Mouse (Mus musculus) embryonic facial prominence, embryonic 15.5 days (tissue): ENCODE data around the gene Adk. TPM values are rescaled to one million over a fixed set of nuclear protein-coding genes. Genes with fewer than 3 reads are reported as not detected.
"Not testable (repeated sequence)": the region's sequence is repeated elsewhere in the genome, so short reads cannot be mapped to it uniquely, and the experiment has no call there.

Source experiments
- ATAC-seq: fragments of 200-750 bp; cut with Nextera tagmentation; 2 replicates; pipeline ENCODE4 v1.8.0; 2017; ENCODE audit warnings: low read depth, moderate TSS enrichment; ENCODE audit not compliant: insufficient number of reproducible peaks, low FRiP score, low TSS enrichment
- H3K27ac ChIP-seq: fragments of 300-500 bp; sonication (generic); replicated peaks from 2 replicates; pipeline ENCODE4 v1.5.1; 2015; ENCODE audit warnings: mild to moderate bottlenecking, inconsistent platforms
- H3K27me3 ChIP-seq: fragments of 300-500 bp; sonication (generic); 2 replicates; pipeline ENCODE4 v1.6.1; 2015; ENCODE audit warnings: inconsistent platforms
- H3K36me3 ChIP-seq: fragments of 300-500 bp; sonication (generic); 2 replicates; pipeline ENCODE4 v1.6.1; 2015; ENCODE audit warnings: mild to moderate bottlenecking, inconsistent platforms
- H3K4me1 ChIP-seq: fragments of 300-500 bp; sonication (generic); 2 replicates; pipeline ENCODE4 v1.6.1; 2015; ENCODE audit warnings: inconsistent platforms
- H3K4me2 ChIP-seq: fragments of 300-500 bp; sonication (generic); replicated peaks from 2 replicates; pipeline ENCODE4 v1.6.1; 2015; ENCODE audit warnings: mild to moderate bottlenecking, inconsistent platforms
- H3K4me3 ChIP-seq: fragments of 300-500 bp; sonication (generic); replicated peaks from 2 replicates; pipeline ENCODE4 v1.5.1; 2015; ENCODE audit warnings: mild to moderate bottlenecking, inconsistent platforms
- H3K9ac ChIP-seq: fragments of 300-500 bp; sonication (generic); 2 replicates; pipeline ENCODE4 v1.6.1; 2015; ENCODE audit warnings: inconsistent platforms
- H3K9me3 ChIP-seq: fragments of 300-500 bp; sonication (generic); replicated peaks from 2 replicates; pipeline ENCODE4 v1.6.1; 2016; ENCODE audit warnings: inconsistent platforms
- WGBS: fragments of 180-500 bp; shearing (Covaris S2); methylation state at CpG from one replicate; pipeline ENCODE4 v1.1.7; 2015; 5-methylcytosine and 5-hydroxymethylcytosine counted together
- polyA plus RNA-seq: library from polyadenylated mRNA; unstranded; fragments of >200 nt; fragmentation: Nextera tagmentation; extraction: Ambion mirVana; gene quantifications from 2 replicates; pipeline ENCODE4 v1.2.1, GENCODE M21; 2015

Adk gene
- polyA plus RNA-seq, 1 experiment from 2014 or later: 139 TPM

DNA sequence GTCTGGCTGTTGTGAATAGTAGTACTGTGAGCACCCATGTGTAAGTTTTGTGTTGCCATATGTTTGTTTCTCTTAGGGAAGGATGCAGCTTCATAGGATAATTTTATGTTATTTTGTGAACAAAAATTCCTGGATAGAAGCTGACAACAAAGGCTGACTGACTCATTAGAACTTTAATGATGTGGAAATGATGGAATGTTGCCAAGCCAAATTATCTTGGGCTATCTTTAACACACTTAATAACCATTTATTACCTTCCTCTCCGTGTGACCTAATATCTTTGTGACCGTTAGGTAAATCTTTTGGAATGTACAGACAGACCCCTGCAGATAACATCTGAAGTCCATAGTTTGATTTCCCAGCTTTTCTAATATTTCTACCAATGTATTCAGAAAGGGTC is 33.7 kb downstream of the Adk start:
- peaks cover 35% of the 10 kb centered on the region for H3K4me1 ChIP-seq
- H3K9ac ChIP-seq: no peak overlapping the region
- H3K4me2 ChIP-seq: no peak overlapping the region
- H3K36me3 ChIP-seq: no peaks in the 10 kb centered on the region
- no peaks in the 10 kb centered on the region for H3K9me3 ChIP-seq
- H3K27ac ChIP-seq: peak overlapping the region; percentile 95
- no peak for ATAC-seq
- 19% methylated on average over 2 of the region's 2 CpGs for WGBS
- H3K4me3 ChIP-seq: no peak overlapping the region
- H3K27me3 ChIP-seq: no peaks in the 10 kb centered on the region

DNA sequence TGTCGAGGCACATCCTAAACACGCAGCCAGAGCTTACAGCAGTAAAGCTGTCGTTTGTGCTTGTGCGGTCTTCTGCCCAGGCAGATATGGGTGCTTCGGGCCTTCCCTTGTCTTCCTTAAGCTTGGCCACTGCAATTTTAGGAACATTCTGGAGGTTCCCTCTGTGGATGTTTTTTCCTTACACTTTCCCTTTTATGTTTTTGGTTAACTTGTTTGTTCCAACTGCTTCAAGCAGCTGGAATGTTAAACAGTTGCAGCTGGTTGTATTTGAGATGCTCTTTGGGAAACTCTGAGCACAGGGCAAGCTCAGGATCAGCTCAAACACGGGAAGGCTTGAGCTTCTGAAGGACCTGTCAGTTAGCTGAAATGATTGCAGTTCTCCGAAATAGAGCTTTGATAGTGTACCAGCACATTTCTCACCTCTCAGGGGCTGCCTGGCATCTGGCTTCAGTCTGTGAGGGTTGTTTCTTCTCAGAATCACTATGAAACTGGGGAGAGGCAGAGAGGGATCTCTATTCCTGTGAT is 34.5 kb downstream of the Adk start:
- no peaks in the 10 kb centered on the region for H3K36me3 ChIP-seq
- peaks cover 35% of the 10 kb centered on the region for H3K4me1 ChIP-seq
- no peak overlapping the region for H3K9ac ChIP-seq
- no peaks in the 10 kb centered on the region for H3K9me3 ChIP-seq
- 0 out of 2 replicates have a peak overlapping the region, but pooled peaks have one; percentile 18 for H3K4me2 ChIP-seq
- peak overlapping the region; percentile 95 for H3K27ac ChIP-seq
- no peak overlapping the region for H3K4me3 ChIP-seq
- H3K27me3 ChIP-seq: no peaks in the 10 kb centered on the region
- ATAC-seq: peak; percentile 70; the same call in 1 of the 2 replicates
- 12% methylated on average over 7 of the region's 7 CpGs for WGBS

DNA sequence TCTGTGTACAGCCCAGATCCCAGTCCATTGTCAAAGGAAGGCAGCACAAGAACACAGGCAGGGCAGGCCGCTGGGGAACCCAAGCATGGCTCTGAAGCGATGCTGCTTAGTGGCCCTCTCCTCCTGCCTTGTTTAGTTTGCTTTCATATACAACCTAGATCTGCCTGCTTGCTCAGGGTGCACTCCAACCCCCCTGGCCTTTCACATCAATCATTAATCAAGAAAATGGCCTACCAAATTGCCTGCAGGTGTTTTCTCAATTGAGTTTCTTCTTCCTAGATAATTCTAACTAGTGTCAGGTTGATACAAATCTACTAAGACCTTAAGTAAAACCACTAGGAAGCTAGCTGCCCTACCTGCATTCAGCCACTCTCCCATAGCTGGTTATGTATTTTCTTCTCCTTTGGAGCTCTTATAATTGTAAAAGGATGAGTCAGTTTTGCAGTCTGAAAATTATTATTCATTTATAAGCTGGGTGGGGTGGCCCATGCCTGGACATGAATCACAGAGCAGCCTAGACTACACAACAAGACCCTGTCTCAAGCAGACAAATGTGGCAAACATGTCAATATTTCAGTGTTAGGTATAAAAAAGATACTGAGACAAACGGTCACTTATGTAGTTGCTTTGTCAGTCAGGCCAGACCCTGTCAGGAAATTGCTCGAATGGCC is 35.2 kb downstream of the Adk start:
- no peaks in the 10 kb centered on the region for H3K27me3 ChIP-seq
- H3K4me3 ChIP-seq: no peak overlapping the region
- H3K27ac ChIP-seq: peak overlapping the region; percentile 95
- H3K36me3 ChIP-seq: no peaks in the 10 kb centered on the region
- ATAC-seq: no peak
- H3K9ac ChIP-seq: no peak overlapping the region
- 0 out of 2 replicates have a peak overlapping the region, but pooled peaks have one; percentile 18 for H3K4me2 ChIP-seq
- H3K9me3 ChIP-seq: no peaks in the 10 kb centered on the region
- peaks cover 35% of the 10 kb centered on the region for H3K4me1 ChIP-seq
- WGBS: 24% methylated on average over 4 of the region's 4 CpGs

DNA sequence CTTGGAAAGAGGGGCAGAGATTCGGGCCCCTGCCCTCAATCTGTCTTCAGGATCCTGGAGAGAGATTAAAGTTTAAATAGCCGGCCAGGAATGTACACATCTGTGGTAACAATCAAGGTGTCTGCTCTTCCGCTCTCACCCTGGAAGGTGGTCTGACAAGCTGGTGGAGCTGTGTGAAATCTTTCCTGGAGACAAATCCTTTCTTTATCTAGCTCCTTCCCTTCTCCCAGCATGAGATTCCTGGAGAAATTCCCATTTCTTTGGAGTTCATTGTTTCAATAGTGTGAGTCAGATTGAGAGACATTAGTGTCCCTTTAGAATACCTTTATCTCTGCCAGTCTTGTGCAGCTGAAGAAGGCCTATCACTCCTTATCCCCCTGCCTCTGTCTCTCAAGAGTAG is 36.4 kb downstream of the Adk start:
- Histone ChIP-seq H3K27me3 (no peaks in the 10 kb centered on the region), H3K36me3 (0 out of 2 replicates have a peak, but pooled peaks cover 4% of the 10 kb centered on the region), H3K4me2 (no peak overlapping the region), H3K9me3 (no peaks in the 10 kb centered on the region), H3K9ac (no peak overlapping the region), H3K4me1 (peaks cover 35% of the 10 kb centered on the region), H3K27ac (peak overlapping the region; percentile 44; the same call in 1 of the 2 replicates), H3K4me3 (no peak overlapping the region)
- WGBS: 49% methylated on average over 3 of the region's 3 CpGs
- no peak for ATAC-seq

DNA sequence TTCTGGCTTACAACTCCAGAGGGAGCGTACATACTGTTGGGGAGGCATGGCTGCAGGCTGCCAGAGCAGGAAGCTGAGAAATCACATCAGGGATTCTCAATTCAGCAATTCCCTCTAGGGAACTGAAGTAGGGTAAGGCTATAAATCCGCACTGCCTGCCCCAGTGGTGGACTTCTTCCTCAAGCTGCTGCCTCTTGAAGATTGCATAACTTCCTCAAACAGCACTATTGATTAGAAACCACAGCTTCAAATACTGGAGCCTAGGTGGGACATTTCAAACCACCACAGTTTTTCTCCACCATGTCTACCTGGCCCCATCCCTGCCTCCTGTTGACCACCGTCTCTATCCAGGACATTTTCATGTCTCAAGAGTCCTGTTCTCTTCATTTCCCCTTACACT is 38.0 kb downstream of the Adk start:
- H3K27me3 ChIP-seq: no peaks in the 10 kb centered on the region
- ATAC-seq: no peak
- H3K27ac ChIP-seq: no peak overlapping the region
- H3K4me3 ChIP-seq: no peak overlapping the region
- H3K9ac ChIP-seq: no peak overlapping the region
- H3K4me2 ChIP-seq: no peak overlapping the region
- H3K36me3 ChIP-seq: 0 out of 2 replicates have a peak, but pooled peaks cover 4% of the 10 kb centered on the region
- 78% methylated on average over 3 of the region's 3 CpGs for WGBS
- H3K4me1 ChIP-seq: peaks cover 35% of the 10 kb centered on the region
- no peaks in the 10 kb centered on the region for H3K9me3 ChIP-seq

DNA sequence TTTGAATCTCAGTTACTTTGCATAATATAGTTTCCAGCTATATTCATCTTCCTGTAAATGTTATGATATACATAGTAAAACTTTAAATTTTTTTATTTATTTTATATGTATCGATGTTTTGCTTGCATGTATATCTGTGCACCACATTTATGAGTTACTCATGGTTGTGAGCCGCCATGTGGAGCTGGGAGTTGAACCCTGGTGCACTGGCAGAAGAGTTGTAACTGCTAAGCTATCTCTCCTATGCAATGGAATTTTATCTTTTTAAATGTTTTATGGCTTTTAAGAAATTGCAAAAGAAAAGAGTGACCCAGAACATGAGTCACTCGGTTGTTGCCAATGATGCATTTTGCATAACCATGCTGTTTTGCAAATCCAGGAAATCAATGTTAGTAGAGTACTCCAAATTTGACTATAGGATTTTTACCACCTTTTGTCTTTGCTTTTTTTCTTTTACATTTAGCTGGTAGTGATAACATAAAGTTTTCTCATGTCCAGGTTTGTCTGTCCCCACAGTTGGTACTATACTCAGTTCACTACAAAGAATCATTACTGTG is 38.6 kb downstream of the Adk start:
- no peaks in the 10 kb centered on the region for H3K27me3 ChIP-seq
- no peak overlapping the region for H3K27ac ChIP-seq
- no peaks in the 10 kb centered on the region for H3K9me3 ChIP-seq
- H3K9ac ChIP-seq: no peak overlapping the region
- H3K4me2 ChIP-seq: no peak overlapping the region
- WGBS: 90% methylated on average over 3 of the region's 3 CpGs
- ATAC-seq: no peak
- H3K4me3 ChIP-seq: no peak overlapping the region
- H3K36me3 ChIP-seq: 0 out of 2 replicates have a peak, but pooled peaks cover 4% of the 10 kb centered on the region
- H3K4me1 ChIP-seq: peaks cover 30% of the 10 kb centered on the region

DNA sequence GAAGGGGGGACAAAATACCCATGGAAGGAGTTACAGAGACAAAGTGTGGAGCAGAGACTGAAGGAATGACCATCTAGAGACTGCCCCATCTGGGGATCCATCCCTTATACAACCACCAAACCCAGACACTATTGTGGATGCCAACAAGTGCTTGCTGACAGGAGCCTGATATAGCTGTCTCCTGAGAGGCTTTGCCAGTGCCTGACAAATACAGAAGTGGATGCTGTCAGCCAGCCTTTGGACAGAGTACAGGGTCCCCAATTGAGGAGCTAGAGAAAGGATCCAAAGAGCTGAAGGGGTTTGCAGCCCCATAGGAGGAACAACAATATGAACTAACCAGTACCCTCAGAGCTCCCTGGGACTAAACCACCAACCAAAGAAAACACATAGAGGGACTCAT is 41.8 kb downstream of the Adk start:
- not testable (repeated sequence) for ATAC-seq, H3K4me3 ChIP-seq, H3K27ac ChIP-seq, H3K27me3 ChIP-seq, H3K9ac ChIP-seq, H3K4me2 ChIP-seq, H3K4me1 ChIP-seq, H3K9me3 ChIP-seq, H3K36me3 ChIP-seq

DNA sequence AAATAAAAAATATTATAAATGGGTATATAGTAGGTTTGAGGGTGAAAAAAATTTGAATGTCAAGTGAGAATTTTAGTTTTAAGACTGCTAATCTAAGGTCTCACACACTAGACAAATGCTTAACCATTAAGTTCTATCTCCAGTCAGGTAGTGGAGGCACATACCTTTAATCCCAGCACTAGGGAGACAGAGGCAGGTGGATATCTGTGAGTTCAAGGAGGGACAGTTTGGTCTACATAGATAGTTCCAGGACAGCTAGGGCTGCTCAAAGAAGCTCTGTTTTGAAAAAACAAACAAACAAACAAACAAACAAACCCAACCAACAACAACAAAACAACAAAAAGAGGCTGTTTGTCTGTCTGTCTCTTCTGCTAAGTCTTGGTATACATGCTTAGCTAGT is 43.9 kb downstream of the Adk start:
- no peak for ATAC-seq
- 0 out of 2 replicates have a peak, but pooled peaks cover 4% of the 10 kb centered on the region for H3K36me3 ChIP-seq

DNA sequence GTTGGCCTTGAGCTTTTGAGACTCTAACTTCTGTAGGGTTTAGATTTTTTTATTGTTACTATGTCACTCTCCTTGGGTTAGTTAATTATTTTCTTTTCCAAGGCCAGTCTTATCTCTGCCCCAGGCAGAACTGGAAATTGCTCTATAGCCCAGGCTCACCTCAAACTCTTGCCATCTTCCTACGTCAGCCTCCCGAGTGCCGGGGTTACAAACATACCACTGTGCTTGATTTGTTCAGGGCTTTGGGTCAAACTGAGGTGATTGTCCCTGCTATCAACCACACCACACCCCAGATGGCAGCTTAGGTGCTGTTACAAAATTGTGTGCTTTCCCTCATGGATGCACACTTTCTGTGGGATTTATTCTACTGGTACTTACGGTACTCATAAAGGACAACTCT is 44.3 kb downstream of the Adk start:
- no peaks in the 10 kb centered on the region for H3K9me3 ChIP-seq
- H3K4me2 ChIP-seq: no peak overlapping the region
- H3K27me3 ChIP-seq: no peaks in the 10 kb centered on the region
- peaks cover 6% of the 10 kb centered on the region for H3K4me1 ChIP-seq
- 0 out of 2 replicates have a peak, but pooled peaks cover 4% of the 10 kb centered on the region for H3K36me3 ChIP-seq
- no peak overlapping the region for H3K27ac ChIP-seq
- no peak for ATAC-seq
- H3K9ac ChIP-seq: no peak overlapping the region
- no peak overlapping the region for H3K4me3 ChIP-seq
- WGBS: 69% methylated on average over 4 of the region's 4 CpGs

More for the DNA sequence above, 43.9 kb downstream of the Adk start:
- no peaks in the 10 kb centered on the region for H3K27me3 ChIP-seq
- H3K9me3 ChIP-seq: no peaks in the 10 kb centered on the region
- no peak overlapping the region for H3K4me2 ChIP-seq
- H3K4me3 ChIP-seq: no peak overlapping the region
- no peak overlapping the region for H3K27ac ChIP-seq
- peaks cover 6% of the 10 kb centered on the region for H3K4me1 ChIP-seq
- no peak overlapping the region for H3K9ac ChIP-seq

DNA sequence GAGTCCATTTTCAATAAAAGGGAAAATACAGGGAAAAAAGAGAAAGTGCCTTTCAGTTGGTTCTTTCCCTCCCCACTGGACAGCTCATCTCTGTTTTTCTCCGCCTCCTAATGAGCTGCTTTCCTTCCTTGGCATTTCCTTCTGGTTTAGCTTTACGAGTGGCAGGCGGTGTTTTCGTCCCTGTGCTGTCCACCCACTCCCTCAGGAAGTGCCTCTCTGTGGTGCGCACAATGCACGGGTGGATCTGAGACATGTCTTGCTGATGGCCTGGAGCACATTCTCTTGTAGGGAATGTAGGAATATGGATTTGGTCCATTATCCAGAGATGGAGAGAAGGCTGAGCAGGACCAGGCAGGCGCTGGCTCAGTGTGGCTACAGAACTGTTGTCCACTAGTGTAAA is 47.0 kb downstream of the Adk start:
- 0 out of 2 replicates have a peak overlapping the region, but pooled peaks have one; percentile 19 for H3K4me2 ChIP-seq

DNA sequence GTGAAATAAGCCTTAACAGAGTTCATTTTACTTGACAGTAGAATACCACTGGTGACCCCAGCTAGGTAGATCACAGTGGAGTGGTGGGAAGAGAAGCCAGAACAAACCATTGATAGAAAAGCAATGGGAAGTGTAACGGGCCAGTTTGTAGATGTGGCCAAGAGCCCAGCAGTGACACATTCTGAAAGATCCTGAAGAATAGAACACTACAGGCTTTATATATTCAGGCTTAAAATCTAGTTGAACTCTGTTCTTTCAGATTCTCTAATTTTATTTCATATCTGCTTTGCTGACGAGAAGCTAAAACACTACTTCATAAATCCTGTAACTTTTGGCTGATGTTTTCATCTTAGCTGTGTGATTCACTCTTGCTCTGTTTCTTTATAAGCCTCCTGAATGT is 48.5 kb downstream of the Adk start:
- H3K4me2 ChIP-seq: no peak overlapping the region
- 72% methylated on average over 2 of the region's 2 CpGs for WGBS
- H3K27me3 ChIP-seq: no peaks in the 10 kb centered on the region
- H3K27ac ChIP-seq: no peak overlapping the region
- H3K4me3 ChIP-seq: no peak overlapping the region
- no peak overlapping the region for H3K9ac ChIP-seq
- peaks cover 6% of the 10 kb centered on the region for H3K4me1 ChIP-seq
- no peaks in the 10 kb centered on the region for H3K36me3 ChIP-seq
- ATAC-seq: no peak
- no peaks in the 10 kb centered on the region for H3K9me3 ChIP-seq

More for the DNA sequence above, 47.0 kb downstream of the Adk start:
- Histone ChIP-seq H3K9ac (no peak overlapping the region), H3K27me3 (no peaks in the 10 kb centered on the region), H3K4me3 (no peak overlapping the region), H3K36me3 (no peaks in the 10 kb centered on the region), H3K9me3 (no peaks in the 10 kb centered on the region), H3K4me1 (peaks cover 6% of the 10 kb centered on the region), H3K27ac (0 out of 2 replicates have a peak overlapping the region, but pooled peaks have one; percentile 4)
- no peak for ATAC-seq
- 28% methylated on average over 7 of the region's 7 CpGs for WGBS
